Mouse (Mus musculus) limb, embryonic 14.5 days (tissue): ENCODE measurements around the gene Dock6. TPM values are rescaled to one million over a fixed set of nuclear protein-coding genes. Genes with fewer than 3 reads are reported as not detected.

Source experiments
- ATAC-seq: fragments of 200-750 bp; cut with Nextera tagmentation; 2 replicates; pipeline ENCODE4 v1.8.0; 2017; ENCODE audit warnings: low read depth, moderate number of reproducible peaks, moderate TSS enrichment; ENCODE audit not compliant: low FRiP score
- DNase-seq: peaks from one replicate; pipeline ENCODE4 v3.0.0-alpha.2; 2015; ENCODE audit warnings: low spot score
- H3K27ac ChIP-seq: fragments of 300-500 bp; sonication (generic); replicated peaks from 2 replicates; pipeline ENCODE4 v1.5.1; 2014; ENCODE audit warnings: low read depth, mild to moderate bottlenecking, low read length, moderate library complexity, mixed read lengths
- H3K27me3 ChIP-seq: fragments of 300-500 bp; sonication (generic); 2 replicates; pipeline ENCODE4 v1.6.1; 2014; ENCODE audit warnings: low read length, mixed read lengths; ENCODE audit not compliant: control insufficient read depth, insufficient read depth
- H3K36me3 ChIP-seq: fragments of 300-500 bp; sonication (generic); 2 replicates; pipeline ENCODE4 v1.6.1; 2014; ENCODE audit warnings: mild to moderate bottlenecking, low read length, moderate library complexity, mixed read lengths; ENCODE audit not compliant: control insufficient read depth, insufficient read depth
- H3K4me1 ChIP-seq: fragments of 300-500 bp; sonication (generic); 2 replicates; pipeline ENCODE4 v1.6.1; 2014; ENCODE audit warnings: antibody characterized with exemption, low read length, mixed read lengths; ENCODE audit not compliant: control insufficient read depth, insufficient read depth
- H3K4me2 ChIP-seq: fragments of 300-500 bp; sonication (generic); replicated peaks from 2 replicates; pipeline ENCODE4 v1.6.1; 2014; ENCODE audit warnings: low read depth, mild to moderate bottlenecking, low read length, moderate library complexity; ENCODE audit not compliant: severe bottlenecking
- H3K4me3 ChIP-seq: fragments of 300-500 bp; sonication (generic); replicated peaks from 2 replicates; pipeline ENCODE4 v1.5.1; 2014; ENCODE audit warnings: low read length
- H3K9ac ChIP-seq: fragments of 300-500 bp; sonication (generic); 2 replicates; pipeline ENCODE4 v1.6.1; 2014; ENCODE audit warnings: mild to moderate bottlenecking, low read depth, low read length, moderate library complexity; ENCODE audit not compliant: severe bottlenecking
- H3K9me3 ChIP-seq: fragments of 300-500 bp; sonication (generic); 2 replicates; pipeline ENCODE4 v1.6.1; 2016; ENCODE audit warnings: low read length; ENCODE audit not compliant: control insufficient read depth
- POLR2A ChIP-seq: fragments of 200-500 bp; IDR thresholded peaks from 2 replicates; pipeline ENCODE4 v1.8.0; 2012; ENCODE audit warnings: inconsistent platforms, mild to moderate bottlenecking, moderate library complexity, borderline replicate concordance; ENCODE audit not compliant: insufficient read depth, insufficient read length; ENCODE audit errors: extremely low read depth
- WGBS: fragments of 180-500 bp; shearing (Covaris S2); extraction: QIAGEN DNeasy Blood & Tissue Kit; methylation state at CpG from one replicate; pipeline ENCODE4 v1.1.7; 2014; 5-methylcytosine and 5-hydroxymethylcytosine counted together
- polyA plus RNA-seq, 2 experiments: library from polyadenylated mRNA; depleted of rRNA in 1 of 2; stranded (reverse) in 1 of 2; unstranded in 1 of 2; fragments of >200 nt; fragmentation: Nextera tagmentation in 1 of 2; extraction: Ambion mirVana in 1 of 2; gene quantifications; 2 replicates each; pipeline versions ENCODE4 v1.2.1 to v1.2.3; 2012 to 2014

Gene Dock6
- polyA plus RNA-seq, 2 experiments = 31.6 to 155 TPM

- H3K4me1 ChIP-seq = peaks cover 23% of the 10 kb centered on the region
- 0 out of 2 replicates have a peak overlapping the region, but pooled peaks have one; percentile 1 for H3K4me2 ChIP-seq
- no peak for TF ChIP-seq POLR2A
- 0 out of 2 replicates have a peak, but pooled peaks have one; percentile 12 for ATAC-seq
- peaks cover 63% of the 10 kb centered on the region for H3K36me3 ChIP-seq
- no peaks in the 10 kb centered on the region for H3K27me3 ChIP-seq
- H3K27ac ChIP-seq = peak overlapping the region; percentile 79
- H3K9ac ChIP-seq = 0 out of 2 replicates have a peak overlapping the region, but pooled peaks have one; percentile 12
- peak; percentile 41 for DNase-seq
- WGBS = 41% methylated on average over 13 of the region's 13 CpGs
- H3K9me3 ChIP-seq = no peaks in the 10 kb centered on the region
- H3K4me3 ChIP-seq = no peak overlapping the region
These were observed 83.7 kb downstream of the Dock6 start for GRCm38 (mm10) chr9:21768511-21769411.

GRCm38 (mm10) chr9:21767896-21768295 lies 84.5 kb downstream of the Dock6 start:
- TF ChIP-seq POLR2A = no peak
- no peaks in the 10 kb centered on the region for H3K27me3 ChIP-seq
- peak overlapping the region; percentile 79 for H3K27ac ChIP-seq
- no peaks in the 10 kb centered on the region for H3K9me3 ChIP-seq
- H3K4me2 ChIP-seq = peak overlapping the region; percentile 26; the same call in 1 of the 2 replicates
- peaks cover 56% of the 10 kb centered on the region for H3K36me3 ChIP-seq
- DNase-seq = peak; percentile 79
- WGBS = 25% methylated on average over 11 of the region's 11 CpGs
- ATAC-seq = peak; percentile 82
- no peak overlapping the region for H3K9ac ChIP-seq
- H3K4me3 ChIP-seq = no peak overlapping the region
- H3K4me1 ChIP-seq = peaks cover 23% of the 10 kb centered on the region

- no peaks in the 10 kb centered on the region for H3K27me3 ChIP-seq
- 94% methylated on average over 6 of the region's 6 CpGs for WGBS
- peaks cover 24% of the 10 kb centered on the region for H3K36me3 ChIP-seq
- ATAC-seq (no peak), DNase-seq (no peak)
- peaks cover 21% of the 10 kb centered on the region for H3K4me1 ChIP-seq
- TF ChIP-seq POLR2A = no peak
- no peaks in the 10 kb centered on the region for H3K9me3 ChIP-seq
- H3K4me3 ChIP-seq = no peak overlapping the region
- no peak overlapping the region for H3K9ac ChIP-seq
- H3K4me2 ChIP-seq = no peak overlapping the region
- H3K27ac ChIP-seq = no peak overlapping the region
These were observed 88.1 kb downstream of the Dock6 start for GRCm38 (mm10) chr9:21764084-21764999.

- TF ChIP-seq POLR2A = no peak
- Histone ChIP-seq H3K9me3 (no peaks in the 10 kb centered on the region), H3K36me3 (peaks cover 9% of the 10 kb centered on the region), H3K4me3 (no peak overlapping the region), H3K27ac (no peak overlapping the region), H3K4me1 (peaks cover 6% of the 10 kb centered on the region; the same call in 1 of the 2 replicates), H3K27me3 (no peaks in the 10 kb centered on the region), H3K9ac (no peak overlapping the region), H3K4me2 (no peak overlapping the region)
- DNase-seq (no peak), ATAC-seq (no peak)
These were observed 90.3 kb downstream of the Dock6 start for GRCm38 (mm10) chr9:21762135-21762534.
